Mouse (Mus musculus) forebrain, embryonic 14.5 days (tissue): ENCODE results near the gene Lrmda. TPM values are rescaled to one million over a fixed set of nuclear protein-coding genes. Genes with fewer than 3 reads are reported as not detected.

Experiments
- ATAC-seq: fragments of 200-750 bp; cut with Nextera tagmentation; 2 replicates; pipeline ENCODE4 v1.8.0; 2017; ENCODE audit warnings: mild to moderate bottlenecking, moderate library complexity
- DNase-seq: peaks from one replicate; pipeline ENCODE4 v3.0.0-alpha.2; 2015; ENCODE audit warnings: low spot score
- H3K27ac ChIP-seq: fragments of 300-500 bp; sonication (generic); 2 replicates; pipeline ENCODE4 v1.5.1; 2014; ENCODE audit warnings: low read depth, mild to moderate bottlenecking, control low read depth, low read length, moderate library complexity
- H3K27me3 ChIP-seq: fragments of 300-500 bp; sonication (generic); replicated peaks from 2 replicates; pipeline ENCODE4 v1.6.1; 2014; ENCODE audit warnings: low read length, control low read depth, mixed read lengths; ENCODE audit not compliant: control insufficient read depth, insufficient read depth
- H3K36me3 ChIP-seq: fragments of 300-500 bp; sonication (generic); 2 replicates; pipeline ENCODE4 v1.6.1; 2014; ENCODE audit warnings: low read length, control low read depth; ENCODE audit not compliant: control insufficient read depth, insufficient read depth
- H3K4me1 ChIP-seq: fragments of 300-500 bp; sonication (generic); 2 replicates; pipeline ENCODE4 v1.6.1; 2014; ENCODE audit warnings: antibody characterized with exemption, low read length, control low read depth; ENCODE audit not compliant: control insufficient read depth, insufficient read depth
- H3K4me2 ChIP-seq: fragments of 300-500 bp; sonication (generic); 2 replicates; pipeline ENCODE4 v1.6.1; 2014; ENCODE audit warnings: mild to moderate bottlenecking, control low read depth, low read length
- H3K4me3 ChIP-seq: fragments of 300-500 bp; sonication (generic); 2 replicates; pipeline ENCODE4 v1.5.1; 2014; ENCODE audit warnings: low read depth, low read length, control low read depth
- H3K9ac ChIP-seq: fragments of 300-500 bp; sonication (generic); 2 replicates; pipeline ENCODE4 v1.6.1; 2014; ENCODE audit warnings: mild to moderate bottlenecking, low read length, control low read depth, moderate library complexity
- H3K9me3 ChIP-seq: fragments of 300-500 bp; sonication (generic); replicated peaks from 2 replicates; pipeline ENCODE4 v1.6.1; 2016; ENCODE audit warnings: low read length, control low read depth, mixed read lengths; ENCODE audit not compliant: control insufficient read depth
- WGBS: fragments of 180-500 bp; shearing (Covaris S2); extraction: QIAGEN DNeasy Blood & Tissue Kit; methylation state at CpG from one replicate; pipeline ENCODE4 v1.1.7; 2014; 5-methylcytosine and 5-hydroxymethylcytosine counted together
- polyA plus RNA-seq: library from polyadenylated mRNA; unstranded; fragments of >200 nt; fragmentation: Nextera tagmentation; extraction: Ambion mirVana; gene quantifications from 2 replicates; pipeline ENCODE4 v1.2.1, GENCODE M21; 2014

The Lrmda gene
- polyA plus RNA-seq, 1 experiment from 2014 or later = not detected

GRCm38 (mm10) chr14:22936701-22937100 is 917.2 kb downstream of the Lrmda start:
- Histone ChIP-seq H3K27ac (no peak overlapping the region), H3K4me1 (no peaks in the 10 kb centered on the region), H3K36me3 (no peaks in the 10 kb centered on the region), H3K4me3 (no peak overlapping the region), H3K9me3 (0 out of 2 replicates have a peak, but pooled peaks cover 3% of the 10 kb centered on the region), H3K9ac (no peak overlapping the region), H3K27me3 (no peaks in the 10 kb centered on the region), H3K4me2 (no peak overlapping the region)
- 85% methylated on average over 3 of the region's 3 CpGs for WGBS
- no peak for DNase-seq
- ATAC-seq = no peak

GRCm38 (mm10) chr14:22940576-22940975 is 921.1 kb downstream of the Lrmda start:
- WGBS = 86% methylated on average over 2 of the region's 2 CpGs
- Histone ChIP-seq H3K4me1 (no peaks in the 10 kb centered on the region), H3K4me3 (no peak overlapping the region), H3K27me3 (no peaks in the 10 kb centered on the region), H3K9ac (no peak overlapping the region), H3K36me3 (no peaks in the 10 kb centered on the region), H3K4me2 (no peak overlapping the region), H3K27ac (no peak overlapping the region), H3K9me3 (0 out of 2 replicates have a peak, but pooled peaks cover 3% of the 10 kb centered on the region)
- no peak for ATAC-seq
- DNase-seq = no peak

GRCm38 (mm10) chr14:22942569-22942968 is 923.1 kb downstream of the Lrmda start:
- ATAC-seq (no peak), DNase-seq (no peak)
- Histone ChIP-seq H3K4me1 (no peaks in the 10 kb centered on the region), H3K4me2 (no peak overlapping the region), H3K27ac (no peak overlapping the region), H3K36me3 (no peaks in the 10 kb centered on the region), H3K4me3 (no peak overlapping the region), H3K9ac (no peak overlapping the region), H3K27me3 (no peaks in the 10 kb centered on the region), H3K9me3 (no peaks in the 10 kb centered on the region)
- WGBS = 94% methylated on average over 2 of the region's 2 CpGs

GRCm38 (mm10) chr14:22949466-22949865 is 930.0 kb downstream of the Lrmda start:
- no peaks in the 10 kb centered on the region for H3K9me3 ChIP-seq
- H3K27ac ChIP-seq = no peak overlapping the region
- H3K36me3 ChIP-seq = no peaks in the 10 kb centered on the region
- H3K27me3 ChIP-seq = no peaks in the 10 kb centered on the region
- H3K4me1 ChIP-seq = no peaks in the 10 kb centered on the region
- H3K4me3 ChIP-seq = no peak overlapping the region
- no peak overlapping the region for H3K4me2 ChIP-seq
- ATAC-seq (no peak), DNase-seq (no peak)
- no peak overlapping the region for H3K9ac ChIP-seq

- DNase-seq (no peak), ATAC-seq (no peak)
- Histone ChIP-seq H3K27ac (no peak overlapping the region), H3K4me3 (no peak overlapping the region), H3K36me3 (no peaks in the 10 kb centered on the region), H3K27me3 (no peaks in the 10 kb centered on the region), H3K9me3 (no peaks in the 10 kb centered on the region), H3K9ac (no peak overlapping the region), H3K4me2 (no peak overlapping the region), H3K4me1 (no peaks in the 10 kb centered on the region)
- 80% methylated on average over 1 of the region's 1 CpGs for WGBS
Observed at GRCm38 (mm10) chr14:22952981-22953380, 933.5 kb downstream of the Lrmda start.

- no peak for DNase-seq
- no peaks in the 10 kb centered on the region for H3K4me1 ChIP-seq
- no peaks in the 10 kb centered on the region for H3K36me3 ChIP-seq
- no peak overlapping the region for H3K9ac ChIP-seq
- H3K4me2 ChIP-seq = no peak overlapping the region
- no peak overlapping the region for H3K4me3 ChIP-seq
- ATAC-seq = no peak
- H3K27ac ChIP-seq = no peak overlapping the region
- WGBS = 93% methylated on average over 1 of the region's 1 CpGs
- H3K9me3 ChIP-seq = no peaks in the 10 kb centered on the region
- H3K27me3 ChIP-seq = no peaks in the 10 kb centered on the region
Observed at GRCm38 (mm10) chr14:22960166-22960565, 940.7 kb downstream of the Lrmda start.

GRCm38 (mm10) chr14:22964796-22965660 is 945.5 kb downstream of the Lrmda start:
- H3K27me3 ChIP-seq = no peaks in the 10 kb centered on the region
- DNase-seq (peak; percentile 69), ATAC-seq (peak; percentile 42; the same call in 1 of the 2 replicates)
- no peaks in the 10 kb centered on the region for H3K9me3 ChIP-seq
- no peak overlapping the region for H3K4me2 ChIP-seq
- 18% methylated on average over 9 of the region's 9 CpGs for WGBS
- H3K36me3 ChIP-seq = no peaks in the 10 kb centered on the region
- H3K4me1 ChIP-seq = no peaks in the 10 kb centered on the region
- H3K9ac ChIP-seq = no peak overlapping the region
- H3K27ac ChIP-seq = no peak overlapping the region
- no peak overlapping the region for H3K4me3 ChIP-seq

- Histone ChIP-seq H3K9me3 (no peaks in the 10 kb centered on the region), H3K4me1 (no peaks in the 10 kb centered on the region), H3K9ac (no peak overlapping the region), H3K36me3 (no peaks in the 10 kb centered on the region), H3K4me2 (no peak overlapping the region), H3K4me3 (no peak overlapping the region), H3K27ac (no peak overlapping the region), H3K27me3 (no peaks in the 10 kb centered on the region)
- ATAC-seq = no peak
- 73% methylated on average over 5 of the region's 5 CpGs for WGBS
- no peak for DNase-seq
Observed at GRCm38 (mm10) chr14:22968705-22969104, 949.2 kb downstream of the Lrmda start.

- WGBS = 83% methylated on average over 2 of the region's 2 CpGs
- Histone ChIP-seq H3K4me1 (no peaks in the 10 kb centered on the region), H3K27ac (no peak overlapping the region), H3K4me3 (no peak overlapping the region), H3K27me3 (no peaks in the 10 kb centered on the region), H3K36me3 (no peaks in the 10 kb centered on the region), H3K9me3 (no peaks in the 10 kb centered on the region), H3K9ac (no peak overlapping the region), H3K4me2 (no peak overlapping the region)
- DNase-seq = no peak
- no peak for ATAC-seq
Observed at GRCm38 (mm10) chr14:22986736-22987135, 967.2 kb downstream of the Lrmda start.
